Mouse (Mus musculus) NIH3T3 (cell line): Measurements from ENCODE around the gene Cyb561.
A peak's percentile ranks its signal among the peaks of the same experiment; 100 is the strongest.

Experiments used
- DNase-seq: peaks from one replicate; pipeline ENCODE4 v3.0.0-alpha.2; 2012; ENCODE audit warnings: low read depth

Cyb561 gene

DNA sequence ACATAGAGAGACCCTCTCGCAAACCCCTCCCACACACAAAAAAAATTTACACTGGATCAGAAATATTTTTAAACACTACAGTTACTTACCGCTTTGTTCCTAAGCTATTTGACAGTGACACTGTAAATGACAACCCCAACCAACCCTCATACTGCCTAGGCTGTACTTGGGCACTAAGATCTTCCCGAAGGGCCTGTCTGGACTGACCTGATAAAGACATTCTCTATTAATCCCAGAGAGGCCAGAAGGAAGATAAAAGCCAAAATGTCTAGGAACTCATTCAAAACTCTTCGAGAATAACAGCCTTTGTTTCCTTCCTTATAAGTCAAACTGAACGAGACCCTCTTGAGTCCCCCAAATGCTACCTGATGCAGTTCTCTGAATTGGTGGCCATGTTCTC, 31.9 kb downstream of the Cyb561 start:
- no peak for DNase-seq

DNA sequence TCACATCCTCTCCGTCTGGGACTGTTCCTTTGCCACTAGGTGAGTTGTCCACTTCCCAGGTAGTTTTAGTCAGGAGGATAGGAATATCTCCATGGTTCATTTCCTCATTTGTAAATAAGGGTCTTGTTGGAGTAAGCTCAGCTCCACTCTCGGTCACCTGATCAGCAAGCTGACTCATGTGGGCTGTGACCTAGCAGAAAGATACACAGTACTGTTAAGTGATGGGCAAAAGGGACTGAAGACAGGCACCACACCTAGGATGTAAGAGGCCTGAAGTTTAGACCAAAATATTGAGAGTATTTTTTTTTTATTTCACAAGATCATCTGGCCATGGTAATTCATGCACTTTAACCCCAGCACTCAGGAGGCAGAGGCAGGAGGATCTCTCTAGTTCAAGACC, 32.3 kb downstream of the Cyb561 start:
- no peak for DNase-seq

GRCm38 (mm10) chr11:105920098-105920785, 32.9 kb downstream of the Cyb561 start:
- no peak for DNase-seq

DNA sequence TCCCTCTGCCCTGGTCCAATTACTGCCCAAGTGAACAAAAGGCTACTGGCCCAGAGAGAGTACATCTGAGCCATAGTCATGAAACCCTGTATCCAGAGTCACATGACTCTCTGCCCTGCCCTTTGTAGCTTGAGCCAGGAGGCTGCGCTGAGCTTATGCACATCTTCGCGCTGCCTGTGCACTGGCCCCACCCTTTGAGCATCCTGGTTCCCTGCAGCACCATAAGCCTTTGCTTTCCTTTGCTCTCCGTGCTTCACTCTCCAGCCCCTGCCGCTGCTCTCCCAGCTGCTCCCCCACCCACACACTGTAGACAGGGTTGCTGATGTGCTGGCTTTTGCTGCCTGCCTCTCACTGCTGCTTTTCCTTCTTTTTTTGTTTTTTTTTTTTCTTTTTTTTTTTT, 39.6 kb downstream of the Cyb561 start:
- DNase-seq: no peak

GRCm38 (mm10) chr11:105911592-105912375, 41.4 kb downstream of the Cyb561 start:
- peak; percentile 90 for DNase-seq

GRCm38 (mm10) chr11:105911149-105911548, 42.0 kb downstream of the Cyb561 start:
- no peak for DNase-seq

GRCm38 (mm10) chr11:105909617-105910016, 43.5 kb downstream of the Cyb561 start:
- no peak for DNase-seq

- DNase-seq: no peak
Observed at GRCm38 (mm10) chr11:105908926-105909325, 44.2 kb downstream of the Cyb561 start.

- DNase-seq: peak; percentile 21
Observed at GRCm38 (mm10) chr11:105907381-105907780, 45.8 kb downstream of the Cyb561 start.

- peak; percentile 84 for DNase-seq
Observed at GRCm38 (mm10) chr11:105905529-105906213, 47.5 kb downstream of the Cyb561 start.

DNA sequence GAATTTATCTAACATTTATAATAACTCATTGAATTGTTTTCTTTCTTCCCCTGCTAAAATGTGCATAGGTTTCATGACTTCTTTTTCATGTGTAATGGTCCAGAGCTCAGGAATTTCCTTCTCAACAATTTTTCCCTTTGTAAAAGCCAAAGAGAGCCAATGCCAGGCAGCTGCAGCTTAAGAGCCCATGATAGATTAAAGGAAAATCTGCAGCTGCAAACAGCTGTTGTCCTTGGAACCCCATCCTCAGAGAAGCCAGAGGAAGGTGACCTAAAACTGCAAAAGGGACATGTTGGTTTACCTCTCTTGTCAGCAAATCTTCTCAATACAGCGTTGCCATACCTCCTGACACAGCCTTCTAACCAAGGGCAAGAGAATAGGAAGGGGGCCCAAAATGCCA, 50.2 kb downstream of the Cyb561 start:
- DNase-seq: no peak

GRCm38 (mm10) chr11:105901501-105901900, 51.6 kb downstream of the Cyb561 start:
- DNase-seq: peak; percentile 36

GRCm38 (mm10) chr11:105899151-105899550, 54.0 kb downstream of the Cyb561 start:
- no peak for DNase-seq

- peak; percentile 17 for DNase-seq
Observed at GRCm38 (mm10) chr11:105887281-105887680, 65.9 kb downstream of the Cyb561 start.

DNA sequence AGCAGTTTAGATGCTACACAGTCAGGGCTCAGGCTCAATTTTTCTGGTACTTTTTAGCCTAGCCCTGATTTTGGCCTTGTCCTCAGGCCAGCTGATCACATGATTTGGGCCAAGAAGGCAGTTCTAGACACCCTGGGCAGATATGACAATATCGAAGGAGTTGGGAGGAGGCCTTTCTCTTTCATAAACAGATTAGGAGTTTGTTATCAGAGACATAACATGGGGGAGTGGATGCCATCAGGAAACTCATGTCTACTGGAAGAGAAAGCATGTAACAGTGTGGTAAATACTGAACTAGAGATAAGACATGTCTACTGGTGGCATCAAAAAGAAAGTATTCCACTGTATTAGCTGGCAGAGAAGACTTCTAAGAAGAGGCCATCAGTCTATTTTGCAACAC, 67.6 kb downstream of the Cyb561 start:
- DNase-seq: no peak
